Mouse (Mus musculus) olfactory bulb, adult 2 months (tissue): ENCODE results near the gene Ece1.

Experiments
- CTCF ChIP-seq: fragments of 200-500 bp; IDR thresholded peaks from 2 replicates; pipeline ENCODE4 v1.5.1; 2012; ENCODE audit warnings: low read depth, mild to moderate bottlenecking, low read length, moderate library complexity; ENCODE audit not compliant: insufficient read depth
- POLR2A ChIP-seq: fragments of 200-500 bp; IDR thresholded peaks from 2 replicates; pipeline ENCODE4 v1.6.1; 2012; ENCODE audit warnings: mild to moderate bottlenecking, low read depth, low read length, moderate library complexity; ENCODE audit not compliant: insufficient read depth

DNA sequence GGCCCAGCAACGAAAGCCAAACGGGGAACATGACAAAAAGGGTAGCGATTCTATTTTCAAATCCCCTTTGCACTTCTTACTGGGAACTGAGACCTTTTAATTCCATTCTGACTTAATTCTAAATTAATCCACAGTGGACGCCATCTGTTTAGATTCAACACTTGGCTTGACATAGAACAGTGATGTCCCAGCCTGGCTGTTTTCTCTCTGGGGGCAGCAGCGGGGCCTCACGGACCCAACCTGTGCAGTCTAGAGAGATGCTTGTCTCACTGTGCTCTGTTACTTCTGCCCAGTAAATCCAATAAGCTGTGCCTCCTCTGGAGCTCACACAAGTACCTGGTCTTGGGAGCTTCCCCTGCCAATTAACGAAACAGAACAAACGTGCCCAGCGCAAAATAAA is 56.5 kb downstream of the Ece1 start:
- TF ChIP-seq CTCF (no peak), POLR2A (no peak)
